Mouse (Mus musculus) liver, embryonic 12.5 days (tissue): ENCODE data around the gene Iqschfp. TPM values are rescaled to one million over a fixed set of nuclear protein-coding genes. Genes with fewer than 3 reads are reported as not detected.

Experiments
- ATAC-seq: fragments of 200-750 bp; cut with Nextera tagmentation; 2 replicates; pipeline ENCODE4 v1.8.0; 2017; ENCODE audit warnings: moderate number of reproducible peaks, mild to moderate bottlenecking, moderate library complexity
- H3K27ac ChIP-seq: fragments of 300-500 bp; sonication (generic); 2 replicates; pipeline ENCODE4 v1.5.1; 2016; ENCODE audit warnings: mild to moderate bottlenecking
- H3K27me3 ChIP-seq: fragments of 300-500 bp; sonication (generic); replicated peaks from 2 replicates; pipeline ENCODE4 v1.6.1; 2016; ENCODE audit warnings: mild to moderate bottlenecking, moderate library complexity
- H3K36me3 ChIP-seq: fragments of 300-500 bp; sonication (generic); 2 replicates; pipeline ENCODE4 v1.6.1; 2016; ENCODE audit warnings: mild to moderate bottlenecking, moderate library complexity
- H3K4me1 ChIP-seq: fragments of 300-500 bp; sonication (generic); 2 replicates; pipeline ENCODE4 v1.6.1; 2016
- H3K4me2 ChIP-seq: fragments of 300-500 bp; sonication (generic); 2 replicates; pipeline ENCODE4 v1.6.1; 2016; ENCODE audit warnings: mild to moderate bottlenecking, moderate library complexity
- H3K4me3 ChIP-seq: fragments of 300-500 bp; sonication (generic); 2 replicates; pipeline ENCODE4 v1.5.1; 2016; ENCODE audit warnings: mild to moderate bottlenecking, moderate library complexity
- H3K9ac ChIP-seq: fragments of 300-500 bp; sonication (generic); 2 replicates; pipeline ENCODE4 v1.6.1; 2016; ENCODE audit warnings: mild to moderate bottlenecking, moderate library complexity
- H3K9me3 ChIP-seq: fragments of 300-500 bp; sonication (generic); replicated peaks from 2 replicates; pipeline ENCODE4 v1.6.1; 2016; ENCODE audit warnings: mild to moderate bottlenecking, moderate library complexity
- WGBS: fragments of 180-500 bp; shearing (Covaris S2); methylation state at CpG from one replicate; pipeline ENCODE4 v1.1.7; 2016; ENCODE audit not compliant: insufficient replicate concordance; 5-methylcytosine and 5-hydroxymethylcytosine counted together
- polyA plus RNA-seq: library from polyadenylated mRNA; unstranded; fragments of >200 nt; fragmentation: Nextera tagmentation; extraction: Ambion mirVana; gene quantifications from 2 replicates; pipeline ENCODE4 v1.2.1, GENCODE M21; 2016

Iqschfp gene
- polyA plus RNA-seq, 1 experiment from 2014 or later = not detected

- no peaks in the 10 kb centered on the region for H3K9me3 ChIP-seq
- peak; percentile 32; the same call in 1 of the 2 replicates for ATAC-seq
- no peak overlapping the region for H3K4me3 ChIP-seq
- H3K4me1 ChIP-seq = no peaks in the 10 kb centered on the region
- H3K9ac ChIP-seq = no peak overlapping the region
- H3K27ac ChIP-seq = no peak overlapping the region
- no peak overlapping the region for H3K4me2 ChIP-seq
- no peaks in the 10 kb centered on the region for H3K36me3 ChIP-seq
- H3K27me3 ChIP-seq = no peaks in the 10 kb centered on the region
Observed at GRCm38 (mm10) chr3:68383672-68384071, 491.6 kb downstream of the Iqschfp start.

GRCm38 (mm10) chr3:68385544-68385943, 493.5 kb downstream of the Iqschfp start:
- Histone ChIP-seq H3K9me3 (no peaks in the 10 kb centered on the region), H3K4me3 (no peak overlapping the region), H3K27me3 (no peaks in the 10 kb centered on the region), H3K27ac (no peak overlapping the region), H3K9ac (no peak overlapping the region), H3K4me2 (no peak overlapping the region), H3K4me1 (no peaks in the 10 kb centered on the region), H3K36me3 (no peaks in the 10 kb centered on the region)
- WGBS = 77% methylated on average over 3 of the region's 3 CpGs
- no peak for ATAC-seq

GRCm38 (mm10) chr3:68388023-68388422, 496.0 kb downstream of the Iqschfp start:
- H3K9me3 ChIP-seq = no peaks in the 10 kb centered on the region
- WGBS = 80% methylated on average over 3 of the region's 3 CpGs
- no peaks in the 10 kb centered on the region for H3K4me1 ChIP-seq
- no peak overlapping the region for H3K9ac ChIP-seq
- no peak overlapping the region for H3K27ac ChIP-seq
- no peaks in the 10 kb centered on the region for H3K27me3 ChIP-seq
- H3K4me3 ChIP-seq = no peak overlapping the region
- no peaks in the 10 kb centered on the region for H3K36me3 ChIP-seq
- no peak for ATAC-seq
- H3K4me2 ChIP-seq = no peak overlapping the region

GRCm38 (mm10) chr3:68393578-68393977, 501.5 kb downstream of the Iqschfp start:
- 59% methylated on average over 2 of the region's 2 CpGs for WGBS
- no peak overlapping the region for H3K4me2 ChIP-seq
- H3K36me3 ChIP-seq = no peaks in the 10 kb centered on the region
- no peaks in the 10 kb centered on the region for H3K9me3 ChIP-seq
- no peaks in the 10 kb centered on the region for H3K4me1 ChIP-seq
- ATAC-seq = no peak
- no peaks in the 10 kb centered on the region for H3K27me3 ChIP-seq
- no peak overlapping the region for H3K4me3 ChIP-seq
- no peak overlapping the region for H3K9ac ChIP-seq
- H3K27ac ChIP-seq = no peak overlapping the region

- Histone ChIP-seq H3K9me3 (no peaks in the 10 kb centered on the region), H3K27ac (no peak overlapping the region), H3K4me1 (no peaks in the 10 kb centered on the region), H3K27me3 (no peaks in the 10 kb centered on the region), H3K36me3 (no peaks in the 10 kb centered on the region), H3K9ac (no peak overlapping the region), H3K4me3 (no peak overlapping the region), H3K4me2 (no peak overlapping the region)
- ATAC-seq = no peak
- 66% methylated on average over 3 of the region's 3 CpGs for WGBS
Observed at GRCm38 (mm10) chr3:68398691-68399090, 506.7 kb downstream of the Iqschfp start.

GRCm38 (mm10) chr3:68400121-68400520, 508.1 kb downstream of the Iqschfp start:
- Histone ChIP-seq H3K4me1 (no peaks in the 10 kb centered on the region), H3K9me3 (no peaks in the 10 kb centered on the region), H3K27me3 (no peaks in the 10 kb centered on the region), H3K27ac (no peak overlapping the region), H3K4me2 (no peak overlapping the region), H3K36me3 (no peaks in the 10 kb centered on the region), H3K9ac (no peak overlapping the region), H3K4me3 (no peak overlapping the region)
- 73% methylated on average over 7 of the region's 7 CpGs for WGBS
- ATAC-seq = no peak

GRCm38 (mm10) chr3:68403343-68403742, 511.3 kb downstream of the Iqschfp start:
- Histone ChIP-seq H3K27ac (no peak overlapping the region), H3K4me3 (no peak overlapping the region), H3K4me1 (no peaks in the 10 kb centered on the region), H3K36me3 (no peaks in the 10 kb centered on the region), H3K27me3 (no peaks in the 10 kb centered on the region; the same call in 1 of the 2 replicates), H3K4me2 (no peak overlapping the region), H3K9me3 (no peaks in the 10 kb centered on the region), H3K9ac (no peak overlapping the region)
- no peak for ATAC-seq
- 70% methylated on average over 4 of the region's 4 CpGs for WGBS

GRCm38 (mm10) chr3:68403783-68404217, 511.8 kb downstream of the Iqschfp start:
- 25% methylated on average over 2 of the region's 2 CpGs for WGBS
- H3K27me3 ChIP-seq = no peaks in the 10 kb centered on the region; the same call in 1 of the 2 replicates
- ATAC-seq = no peak

GRCm38 (mm10) chr3:68405724-68406123, 513.7 kb downstream of the Iqschfp start:
- ATAC-seq = no peak
- H3K4me1 ChIP-seq = no peaks in the 10 kb centered on the region
- no peak overlapping the region for H3K27ac ChIP-seq
- no peak overlapping the region for H3K4me3 ChIP-seq
- no peak overlapping the region for H3K4me2 ChIP-seq
- H3K9me3 ChIP-seq = no peaks in the 10 kb centered on the region
- WGBS = 69% methylated on average over 5 of the region's 5 CpGs
- no peaks in the 10 kb centered on the region; the same call in 1 of the 2 replicates for H3K27me3 ChIP-seq
- H3K36me3 ChIP-seq = no peaks in the 10 kb centered on the region
- H3K9ac ChIP-seq = no peak overlapping the region

More at GRCm38 (mm10) chr3:68403783-68404217, 511.8 kb downstream of the Iqschfp start:
- H3K4me3 ChIP-seq = no peak overlapping the region
- H3K4me1 ChIP-seq = no peaks in the 10 kb centered on the region
- H3K36me3 ChIP-seq = no peaks in the 10 kb centered on the region
- no peak overlapping the region for H3K9ac ChIP-seq
- H3K27ac ChIP-seq = no peak overlapping the region
- no peaks in the 10 kb centered on the region for H3K9me3 ChIP-seq
- H3K4me2 ChIP-seq = no peak overlapping the region

- Histone ChIP-seq H3K4me3 (no peak overlapping the region), H3K27ac (no peak overlapping the region), H3K4me1 (no peaks in the 10 kb centered on the region), H3K9me3 (no peaks in the 10 kb centered on the region), H3K27me3 (no peaks in the 10 kb centered on the region), H3K4me2 (no peak overlapping the region), H3K9ac (no peak overlapping the region), H3K36me3 (no peaks in the 10 kb centered on the region)
- ATAC-seq = no peak
- 50% methylated on average over 3 of the region's 3 CpGs for WGBS
Observed at GRCm38 (mm10) chr3:68412262-68412661, 520.2 kb downstream of the Iqschfp start.

- Histone ChIP-seq H3K36me3 (no peaks in the 10 kb centered on the region), H3K9ac (no peak overlapping the region), H3K27me3 (no peaks in the 10 kb centered on the region), H3K9me3 (no peaks in the 10 kb centered on the region), H3K4me1 (no peaks in the 10 kb centered on the region), H3K4me2 (no peak overlapping the region), H3K27ac (no peak overlapping the region), H3K4me3 (no peak overlapping the region)
- ATAC-seq = no peak
- 68% methylated on average over 4 of the region's 4 CpGs for WGBS
Observed at GRCm38 (mm10) chr3:68419792-68420191, 527.8 kb downstream of the Iqschfp start.

- Histone ChIP-seq H3K4me1 (no peaks in the 10 kb centered on the region), H3K9ac (no peak overlapping the region), H3K4me2 (no peak overlapping the region), H3K36me3 (no peaks in the 10 kb centered on the region), H3K27me3 (no peaks in the 10 kb centered on the region), H3K27ac (no peak overlapping the region), H3K4me3 (no peak overlapping the region), H3K9me3 (no peaks in the 10 kb centered on the region)
- 75% methylated on average over 2 of the region's 2 CpGs for WGBS
- ATAC-seq = no peak
Observed at GRCm38 (mm10) chr3:68420927-68421326, 528.9 kb downstream of the Iqschfp start.

- ATAC-seq = no peak
- no peaks in the 10 kb centered on the region for H3K9me3 ChIP-seq
- H3K27ac ChIP-seq = no peak overlapping the region
- 87% methylated on average over 2 of the region's 2 CpGs for WGBS
- H3K36me3 ChIP-seq = no peaks in the 10 kb centered on the region
- no peak overlapping the region for H3K4me2 ChIP-seq
- H3K4me3 ChIP-seq = no peak overlapping the region
- H3K9ac ChIP-seq = no peak overlapping the region
- no peaks in the 10 kb centered on the region for H3K27me3 ChIP-seq
- H3K4me1 ChIP-seq = no peaks in the 10 kb centered on the region
Observed at GRCm38 (mm10) chr3:68421849-68422248, 529.8 kb downstream of the Iqschfp start.
